Mouse (Mus musculus) erythroblast, adult 5-6 weeks (primary cell): ENCODE results near the gene Itgb6. TPM values are rescaled to one million over a fixed set of nuclear protein-coding genes. Genes with fewer than 3 reads are reported as not detected.

Experiments used
- ATAC-seq: replicated peaks from 2 replicates; pipeline ENCODE4 v1.8.0; 2016; ENCODE audit warnings: moderate number of reproducible peaks, mild to moderate bottlenecking, moderate TSS enrichment, inconsistent platforms; ENCODE audit not compliant: poor library complexity, low FRiP score, severe bottlenecking
- total RNA-seq, 2 experiments: library from RNA; stranded (forward) in 1 of 2; stranded (reverse) in 1 of 2; fragments of 150-400 nt in 1 of 2; fragments of 200-764, 138-1000 nt in 1 of 2; gene quantifications; 2 replicates each; pipeline versions ENCODE4 v1.2.3 to v1.2.4; 2015 to 2017; ENCODE audit warnings: low replicate concordance in 2 of 2

Gene Itgb6
- not detected in 2 replicates for total RNA-seq (2015; ENCODE audit: low replicate concordance)
- total RNA-seq (2017; ENCODE audit: low replicate concordance), result not detected in 2 replicates

GRCm38 (mm10) chr2:60722514-60722913 is at the start of gene Itgb6:
Gene Itgb6, minus strand, starts transcription at chr2:60722643.
- ATAC-seq, result no peak

GRCm38 (mm10) chr2:60766420-60766819 is 44.0 kb upstream of the Itgb6 start:
- no peak for ATAC-seq

GRCm38 (mm10) chr2:60756218-60756617 is 33.8 kb upstream of the Itgb6 start:
- ATAC-seq, result no peak

- ATAC-seq, result no peak
Measured at GRCm38 (mm10) chr2:60755101-60755500, 32.7 kb upstream of the Itgb6 start.

GRCm38 (mm10) chr2:60751274-60751673 is 28.8 kb upstream of the Itgb6 start:
- no peak for ATAC-seq

- no peak for ATAC-seq
Measured at GRCm38 (mm10) chr2:60750591-60750990, 28.1 kb upstream of the Itgb6 start.

- ATAC-seq, result no peak
Measured at GRCm38 (mm10) chr2:60748585-60748984, 26.1 kb upstream of the Itgb6 start.

- ATAC-seq, result no peak
Measured at GRCm38 (mm10) chr2:60747590-60747989, 25.1 kb upstream of the Itgb6 start.

- no peak for ATAC-seq
Measured at GRCm38 (mm10) chr2:60744674-60745073, 22.2 kb upstream of the Itgb6 start.

- no peak for ATAC-seq
Measured at GRCm38 (mm10) chr2:60739389-60740137, 17.1 kb upstream of the Itgb6 start.

GRCm38 (mm10) chr2:60730929-60731328 is 8.5 kb upstream of the Itgb6 start:
- ATAC-seq, result no peak

GRCm38 (mm10) chr2:60730024-60730423 is 7.6 kb upstream of the Itgb6 start:
- no peak for ATAC-seq

- no peak for ATAC-seq
Measured at GRCm38 (mm10) chr2:60728902-60729585, 6.6 kb upstream of the Itgb6 start.

GRCm38 (mm10) chr2:60724660-60725059 is 2.2 kb upstream of the Itgb6 start:
- ATAC-seq, result no peak

GRCm38 (mm10) chr2:60722967-60723366 is 524 bp upstream of the Itgb6 start:
- no peak for ATAC-seq

GRCm38 (mm10) chr2:60720906-60721305 is 1.5 kb downstream of the Itgb6 start:
- no peak for ATAC-seq

GRCm38 (mm10) chr2:60720205-60720604 is 2.2 kb downstream of the Itgb6 start:
- ATAC-seq, result no peak

- no peak for ATAC-seq
Measured at GRCm38 (mm10) chr2:60717348-60717747, 5.1 kb downstream of the Itgb6 start.

GRCm38 (mm10) chr2:60716549-60716948 is 5.9 kb downstream of the Itgb6 start:
- ATAC-seq, result no peak

- ATAC-seq, result no peak
Measured at GRCm38 (mm10) chr2:60715771-60716170, 6.7 kb downstream of the Itgb6 start.

- no peak for ATAC-seq
Measured at GRCm38 (mm10) chr2:60714971-60715502, 7.4 kb downstream of the Itgb6 start.
